Mouse (Mus musculus): ENCODE results near the gene Trpm8. TPM values are rescaled to one million over a fixed set of nuclear protein-coding genes. Genes with fewer than 3 reads are reported as not detected.

The Trpm8 gene
- polyA plus RNA-seq, 1 experiment from 2014 or later: 0.04 TPM

DNA sequence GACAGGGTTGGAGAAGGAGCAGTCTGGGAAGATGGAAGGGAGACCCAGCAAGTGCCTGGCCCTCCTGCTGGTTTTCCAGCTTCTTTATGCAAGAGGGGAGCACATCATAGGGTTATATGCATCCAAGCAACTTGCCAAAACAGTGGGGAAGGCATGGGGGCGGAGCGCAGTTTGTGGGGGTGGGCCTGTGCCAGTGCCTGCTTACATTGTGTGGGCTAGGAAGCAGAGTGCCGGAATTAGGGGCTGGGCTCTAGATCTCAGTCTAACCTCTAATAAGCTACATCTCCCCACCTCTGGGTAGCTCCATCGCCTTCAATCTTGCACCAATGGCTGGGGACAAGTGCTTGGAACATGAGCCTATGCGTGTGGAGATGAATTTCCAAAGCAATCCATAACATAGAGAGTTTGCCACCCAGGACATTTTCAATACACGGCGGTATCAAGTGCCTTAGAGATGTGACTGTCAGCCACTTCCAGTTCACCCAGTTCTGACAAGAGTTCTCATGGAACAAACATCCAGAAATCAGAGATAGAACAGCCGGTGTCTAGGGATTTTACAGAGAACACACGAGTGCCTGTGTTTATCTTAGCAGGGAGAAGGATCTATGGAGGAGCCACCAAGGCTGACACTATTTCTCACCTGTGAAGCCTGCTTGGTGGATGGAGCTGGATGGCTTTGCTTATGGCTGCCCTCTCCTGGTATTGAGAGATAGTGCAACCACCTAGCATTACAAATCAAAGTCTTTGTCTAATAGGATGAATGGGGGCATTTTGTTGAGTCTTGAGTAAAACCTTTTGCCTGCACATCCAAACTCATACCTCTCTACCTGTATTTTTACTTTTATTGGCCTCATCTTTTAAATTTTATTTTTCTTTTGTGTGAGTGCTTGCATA, 23.9 kb downstream of the Trpm8 start:
- WGBS: 64% methylated on average over 9 of the region's 9 CpGs
- no peak overlapping the region for H3K27ac ChIP-seq (ENCODE audit: low read length)
- H3K4me3 ChIP-seq (ENCODE audit: low read length): no peak overlapping the region
- ATAC-seq (ENCODE audit: low read depth): peak; percentile 27
- H3K9me3 ChIP-seq (ENCODE audit: control insufficient read depth, low read length): peaks cover 41% of the 10 kb centered on the region
- no peaks in the 10 kb centered on the region for H3K4me1 ChIP-seq (replicated peaks; ENCODE audit: control insufficient read depth, insufficient read depth, low read length)
- H3K27me3 ChIP-seq (ENCODE audit: control insufficient read depth, insufficient read depth, low read depth, low read length): no peaks in the 10 kb centered on the region
- H3K9ac ChIP-seq (ENCODE audit: low read length): no peak overlapping the region
- no peak overlapping the region for H3K4me2 ChIP-seq (ENCODE audit: low read depth, low read length)
- no peaks in the 10 kb centered on the region for H3K36me3 ChIP-seq (ENCODE audit: control insufficient read depth, insufficient read depth, low read length)

DNA sequence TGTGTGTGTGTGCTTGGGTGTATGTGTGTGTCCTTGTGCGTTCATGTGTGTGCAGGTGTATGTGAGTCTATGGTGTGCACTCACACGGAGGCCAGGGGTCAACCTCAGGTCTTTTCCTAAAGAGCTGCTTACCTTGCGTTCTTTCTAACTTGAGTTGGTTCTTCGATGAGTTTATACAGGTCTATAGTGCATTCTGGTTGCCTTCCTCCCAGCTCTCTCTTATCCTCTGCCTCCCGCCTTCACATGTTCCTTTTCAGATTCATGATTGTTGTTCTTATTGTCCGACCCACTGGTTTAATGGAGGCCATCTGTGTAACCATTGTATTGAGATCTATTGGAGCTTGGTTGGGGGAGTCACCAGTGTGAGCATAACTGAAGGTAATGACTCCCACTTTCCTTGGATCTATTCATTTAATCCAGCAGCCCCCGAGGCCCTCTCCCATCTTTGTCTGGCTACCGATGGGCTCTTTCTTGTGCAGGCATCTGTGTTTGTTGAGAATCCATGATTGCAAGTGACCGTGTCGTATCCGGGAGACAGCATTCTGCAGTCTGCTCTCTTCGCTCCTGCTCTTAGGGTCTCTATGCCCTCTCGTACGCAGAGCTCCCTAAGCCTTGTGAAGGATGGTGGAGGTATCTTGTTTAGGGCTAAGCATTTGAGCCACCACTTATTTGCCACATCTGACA, 24.7 kb downstream of the Trpm8 start:
- no peaks in the 10 kb centered on the region for H3K27me3 ChIP-seq (ENCODE audit: control insufficient read depth, insufficient read depth, low read depth, low read length)
- no peak overlapping the region for H3K4me3 ChIP-seq (ENCODE audit: low read length)
- H3K4me1 ChIP-seq (replicated peaks; ENCODE audit: control insufficient read depth, insufficient read depth, low read length): no peaks in the 10 kb centered on the region
- H3K9ac ChIP-seq (ENCODE audit: low read length): no peak overlapping the region
- H3K27ac ChIP-seq (ENCODE audit: low read length): no peak overlapping the region
- no peak overlapping the region for H3K4me2 ChIP-seq (ENCODE audit: low read depth, low read length)
- no peaks in the 10 kb centered on the region for H3K36me3 ChIP-seq (ENCODE audit: control insufficient read depth, insufficient read depth, low read length)
- WGBS: 61% methylated on average over 14 of the region's 14 CpGs
- ATAC-seq (ENCODE audit: low read depth): no peak
- peaks cover 46% of the 10 kb centered on the region for H3K9me3 ChIP-seq (ENCODE audit: control insufficient read depth, low read length)

DNA sequence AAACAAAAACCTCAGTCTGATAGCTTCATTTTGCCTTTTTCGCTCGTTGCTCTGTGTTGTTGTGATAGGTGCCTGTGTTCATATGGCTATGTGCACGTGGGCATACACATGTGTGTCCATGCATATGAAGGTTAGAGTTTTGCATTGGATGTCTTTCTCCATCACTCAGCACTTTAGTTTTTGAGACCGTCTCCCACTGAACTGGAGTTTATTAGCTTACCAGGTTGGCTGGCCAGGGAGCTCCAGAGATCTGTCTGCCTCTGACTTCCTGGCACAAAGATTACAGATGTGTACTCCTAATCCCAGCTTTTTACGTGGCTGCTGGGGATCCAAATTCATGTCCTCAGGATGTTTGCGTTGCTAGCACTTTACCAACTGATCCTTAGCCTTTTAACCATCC, 26.3 kb downstream of the Trpm8 start:
- Histone ChIP-seq H3K4me2 (ENCODE audit: low read depth, low read length) (no peak overlapping the region), H3K9ac (ENCODE audit: low read length) (no peak overlapping the region), H3K9me3 (ENCODE audit: control insufficient read depth, low read length) (peaks cover 50% of the 10 kb centered on the region), H3K4me1 (replicated peaks; ENCODE audit: control insufficient read depth, insufficient read depth, low read length) (no peaks in the 10 kb centered on the region), H3K27ac (ENCODE audit: low read length) (no peak overlapping the region), H3K36me3 (ENCODE audit: control insufficient read depth, insufficient read depth, low read length) (no peaks in the 10 kb centered on the region), H3K4me3 (ENCODE audit: low read length) (no peak overlapping the region), H3K27me3 (ENCODE audit: control insufficient read depth, insufficient read depth, low read depth, low read length) (no peaks in the 10 kb centered on the region)
- no peak for ATAC-seq (ENCODE audit: low read depth)
- 58% methylated on average over 6 of the region's 6 CpGs for WGBS

DNA sequence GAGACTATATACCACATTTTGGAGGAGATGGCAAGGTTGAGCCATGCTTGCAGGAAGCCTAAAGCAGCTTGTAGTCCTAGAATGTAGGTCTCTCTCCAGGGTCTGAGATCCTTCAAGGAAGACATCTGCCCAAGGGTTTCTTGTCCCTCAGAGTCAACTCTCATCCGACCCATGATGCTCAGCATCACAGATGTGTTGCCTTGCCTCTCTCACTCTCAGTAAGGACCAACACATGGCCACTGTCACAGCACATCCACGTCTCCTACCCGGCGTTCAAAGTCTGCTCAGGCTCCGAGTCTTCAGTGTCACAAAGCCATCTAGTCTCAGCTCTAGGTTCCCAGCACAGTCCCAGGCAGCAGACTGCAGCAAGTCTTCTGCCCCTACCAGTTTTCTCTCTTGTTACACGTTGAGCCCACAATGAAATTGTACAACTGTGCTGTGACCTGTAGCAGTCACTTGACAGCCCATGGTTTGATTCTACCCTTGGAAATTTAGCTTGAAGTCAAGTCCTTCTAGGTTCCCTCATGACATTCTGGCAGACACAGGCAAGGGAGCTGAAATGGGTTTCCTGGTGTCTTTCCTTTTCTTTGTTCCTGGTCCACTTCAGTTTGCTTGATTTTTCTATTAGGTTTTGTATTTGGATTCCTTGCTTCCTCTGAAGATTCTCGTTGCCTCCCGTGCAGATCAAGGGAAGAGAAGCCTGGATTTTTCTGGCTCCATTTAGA, 27.0 kb downstream of the Trpm8 start:
- H3K4me3 ChIP-seq (ENCODE audit: low read length): no peak overlapping the region
- no peak overlapping the region for H3K4me2 ChIP-seq (ENCODE audit: low read depth, low read length)
- H3K9me3 ChIP-seq (ENCODE audit: control insufficient read depth, low read length): peaks cover 47% of the 10 kb centered on the region
- no peaks in the 10 kb centered on the region for H3K4me1 ChIP-seq (replicated peaks; ENCODE audit: control insufficient read depth, insufficient read depth, low read length)
- no peak for ATAC-seq (ENCODE audit: low read depth)
- 62% methylated on average over 8 of the region's 8 CpGs for WGBS
- no peak overlapping the region for H3K9ac ChIP-seq (ENCODE audit: low read length)
- H3K27me3 ChIP-seq (ENCODE audit: control insufficient read depth, insufficient read depth, low read depth, low read length): no peaks in the 10 kb centered on the region
- no peaks in the 10 kb centered on the region for H3K36me3 ChIP-seq (ENCODE audit: control insufficient read depth, insufficient read depth, low read length)
- no peak overlapping the region for H3K27ac ChIP-seq (ENCODE audit: low read length)

DNA sequence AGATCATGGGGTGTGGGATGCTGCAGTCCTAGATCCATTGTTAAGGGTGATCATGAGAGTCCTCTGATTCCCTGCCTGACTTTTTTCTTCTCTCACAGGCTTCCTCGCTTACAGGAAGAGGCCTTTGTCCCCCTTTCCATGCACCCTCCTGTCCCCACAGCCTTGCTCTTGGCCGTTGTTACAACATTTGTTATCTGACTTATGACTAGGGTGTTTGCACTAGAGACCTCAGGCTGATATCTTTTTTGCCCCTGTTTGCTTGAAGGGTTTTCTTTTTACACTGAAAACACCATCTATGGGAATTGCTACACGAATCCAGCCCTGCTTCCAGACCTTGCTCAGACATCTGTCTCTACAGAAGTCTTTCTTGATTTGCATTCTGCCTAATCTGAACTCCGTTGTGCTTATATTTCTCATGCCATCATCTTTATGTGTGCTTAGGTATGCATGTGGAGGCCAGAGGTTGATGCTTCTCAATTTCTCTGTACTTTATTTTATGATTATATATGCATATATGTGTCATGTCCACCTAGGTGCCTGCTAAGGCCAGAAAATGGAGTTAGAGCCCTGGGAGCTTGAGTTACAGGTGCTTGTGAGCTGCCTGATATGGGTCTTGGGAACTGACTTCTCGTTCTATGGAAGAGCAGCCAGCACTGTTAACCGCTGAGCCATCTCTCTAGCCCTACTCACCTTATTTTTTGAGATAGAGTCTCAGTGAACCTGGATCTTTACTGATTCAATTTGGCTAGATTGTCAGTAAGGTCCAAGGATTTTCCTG, 27.7 kb downstream of the Trpm8 start:
- H3K27ac ChIP-seq (ENCODE audit: low read length): no peak overlapping the region
- no peaks in the 10 kb centered on the region for H3K27me3 ChIP-seq (ENCODE audit: control insufficient read depth, insufficient read depth, low read depth, low read length)
- no peak overlapping the region for H3K4me2 ChIP-seq (ENCODE audit: low read depth, low read length)
- 37% methylated on average over 6 of the region's 6 CpGs for WGBS
- H3K36me3 ChIP-seq (ENCODE audit: control insufficient read depth, insufficient read depth, low read length): no peaks in the 10 kb centered on the region
- no peak overlapping the region for H3K9ac ChIP-seq (ENCODE audit: low read length)
- no peak overlapping the region for H3K4me3 ChIP-seq (ENCODE audit: low read length)
- ATAC-seq (ENCODE audit: low read depth): no peak
- peaks cover 46% of the 10 kb centered on the region for H3K9me3 ChIP-seq (ENCODE audit: control insufficient read depth, low read length)
- no peaks in the 10 kb centered on the region for H3K4me1 ChIP-seq (replicated peaks; ENCODE audit: control insufficient read depth, insufficient read depth, low read length)

DNA sequence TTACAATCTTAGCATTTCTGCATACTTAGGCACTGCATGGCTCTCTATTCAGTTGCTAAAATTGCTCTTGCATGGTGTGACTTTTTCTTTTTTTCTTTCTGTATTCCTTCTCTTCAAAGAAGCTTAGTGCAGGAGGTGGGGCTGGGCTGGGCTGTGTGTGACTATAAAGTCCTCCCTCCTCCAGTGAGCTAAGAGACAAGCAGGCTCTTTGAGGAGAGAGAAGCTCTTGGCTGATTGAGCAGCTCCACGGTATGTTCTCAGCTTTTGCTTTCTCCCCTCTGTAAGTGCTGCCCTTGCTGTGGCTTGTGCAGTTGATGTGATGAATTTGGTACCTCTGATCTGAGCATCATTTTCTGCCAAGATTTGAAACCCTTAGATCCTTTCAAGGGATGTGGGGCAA, 29.1 kb downstream of the Trpm8 start:
- Histone ChIP-seq H3K4me3 (ENCODE audit: low read length) (no peak overlapping the region), H3K9me3 (ENCODE audit: control insufficient read depth, low read length) (peaks cover 38% of the 10 kb centered on the region), H3K4me1 (replicated peaks; ENCODE audit: control insufficient read depth, insufficient read depth, low read length) (no peaks in the 10 kb centered on the region), H3K27me3 (ENCODE audit: control insufficient read depth, insufficient read depth, low read depth, low read length) (no peaks in the 10 kb centered on the region), H3K27ac (ENCODE audit: low read length) (no peak overlapping the region), H3K4me2 (ENCODE audit: low read depth, low read length) (no peak overlapping the region), H3K36me3 (ENCODE audit: control insufficient read depth, insufficient read depth, low read length) (no peaks in the 10 kb centered on the region), H3K9ac (ENCODE audit: low read length) (no peak overlapping the region)
- 56% methylated on average over 1 of the region's 1 CpGs for WGBS
- no peak for ATAC-seq (ENCODE audit: low read depth)

DNA sequence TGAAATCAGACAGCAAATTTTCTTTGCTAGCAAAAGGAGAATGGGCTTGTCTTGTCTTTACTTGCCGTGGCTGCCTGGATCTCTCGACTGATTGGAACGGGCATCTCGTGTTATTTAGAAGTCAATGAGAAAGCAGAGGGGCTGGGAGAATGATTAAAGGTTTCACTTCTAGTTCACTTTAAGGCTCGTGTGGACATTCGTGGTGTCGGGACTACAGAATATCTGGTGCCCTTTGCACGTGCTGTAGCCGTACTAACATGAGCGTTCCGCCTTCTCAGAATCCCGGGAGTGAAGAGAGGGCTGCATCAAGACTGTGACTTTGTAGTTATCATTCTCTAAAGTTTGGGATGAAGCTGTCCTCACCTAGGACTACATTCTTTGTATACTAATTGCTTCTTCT, 29.7 kb downstream of the Trpm8 start:
- WGBS: 64% methylated on average over 12 of the region's 12 CpGs
- Histone ChIP-seq H3K4me3 (ENCODE audit: low read length) (no peak overlapping the region), H3K9ac (ENCODE audit: low read length) (no peak overlapping the region), H3K4me1 (replicated peaks; ENCODE audit: control insufficient read depth, insufficient read depth, low read length) (no peaks in the 10 kb centered on the region), H3K4me2 (ENCODE audit: low read depth, low read length) (no peak overlapping the region), H3K9me3 (ENCODE audit: control insufficient read depth, low read length) (peaks cover 34% of the 10 kb centered on the region), H3K36me3 (ENCODE audit: control insufficient read depth, insufficient read depth, low read length) (no peaks in the 10 kb centered on the region), H3K27me3 (ENCODE audit: control insufficient read depth, insufficient read depth, low read depth, low read length) (no peaks in the 10 kb centered on the region), H3K27ac (ENCODE audit: low read length) (no peak overlapping the region)
- ATAC-seq (ENCODE audit: low read depth): no peak

DNA sequence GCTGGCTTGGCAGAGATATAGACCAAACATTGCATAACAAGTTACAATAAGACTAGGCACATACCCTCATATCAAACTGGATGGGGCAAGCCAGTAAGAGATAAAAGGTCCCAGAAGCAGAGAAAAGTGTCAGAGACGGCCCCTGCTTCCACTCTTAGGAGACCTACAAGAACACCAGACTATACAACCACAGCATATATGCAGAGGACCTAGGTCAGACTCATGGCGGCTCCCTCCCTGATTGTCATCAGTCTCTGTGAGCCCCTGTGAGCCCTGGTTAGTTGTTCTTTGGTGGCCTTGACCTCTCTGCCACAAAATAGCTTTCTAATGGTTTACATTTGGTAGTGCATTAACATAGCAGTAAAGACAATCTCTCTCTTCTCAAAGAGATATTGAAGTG, 31.6 kb downstream of the Trpm8 start:
- H3K9ac ChIP-seq (ENCODE audit: low read length): no peak overlapping the region
- no peaks in the 10 kb centered on the region for H3K36me3 ChIP-seq (ENCODE audit: control insufficient read depth, insufficient read depth, low read length)
- ATAC-seq (ENCODE audit: low read depth): 0 out of 2 replicates have a peak, but pooled peaks have one; percentile 1
- H3K4me3 ChIP-seq (ENCODE audit: low read length): no peak overlapping the region
- no peaks in the 10 kb centered on the region for H3K27me3 ChIP-seq (ENCODE audit: control insufficient read depth, insufficient read depth, low read depth, low read length)
- H3K27ac ChIP-seq (ENCODE audit: low read length): no peak overlapping the region
- no peak overlapping the region for H3K4me2 ChIP-seq (ENCODE audit: low read depth, low read length)
- peaks cover 25% of the 10 kb centered on the region for H3K9me3 ChIP-seq (ENCODE audit: control insufficient read depth, low read length)
- WGBS: 46% methylated on average over 2 of the region's 2 CpGs
- H3K4me1 ChIP-seq (replicated peaks; ENCODE audit: control insufficient read depth, insufficient read depth, low read length): no peaks in the 10 kb centered on the region

Data from lung, embryonic 16.5 days (tissue).